Mouse (Mus musculus): ENCODE measurements around the gene Prr5l. TPM values are rescaled to one million over a fixed set of nuclear protein-coding genes. Genes with fewer than 3 reads are reported as not detected.

Prr5l gene
- polyA plus RNA-seq, 1 experiment from 2014 or later = 8.5 TPM

DNA sequence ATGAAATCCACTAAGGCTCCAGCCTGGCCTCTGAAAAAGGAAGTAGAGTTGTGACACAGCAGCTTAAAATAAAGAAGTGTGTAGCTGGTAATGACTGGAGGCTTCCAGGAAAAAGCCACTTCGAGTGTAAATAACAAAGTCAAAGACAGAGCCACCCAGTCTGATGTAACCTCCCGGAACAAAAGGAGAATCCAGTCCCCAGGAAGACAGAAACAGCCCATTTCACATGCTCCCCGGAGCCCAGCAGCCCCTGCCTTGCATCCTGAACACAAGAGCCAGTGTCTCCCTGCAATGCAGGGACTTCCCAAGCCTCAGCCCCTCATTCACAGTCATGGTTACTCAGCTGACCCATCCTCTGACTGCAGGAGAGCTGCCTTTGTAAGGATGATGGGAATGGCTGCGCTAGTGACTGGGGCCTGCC, 101.5 kb downstream of the Prr5l start:
- H3K9ac ChIP-seq (ENCODE audit: low read depth, low read length) = no peak overlapping the region
- no peak overlapping the region for H3K4me2 ChIP-seq
- 54% methylated on average over 4 of the region's 4 CpGs for WGBS
- no peaks in the 10 kb centered on the region for H3K9me3 ChIP-seq (ENCODE audit: control insufficient read depth, low read length)
- no peaks in the 10 kb centered on the region for H3K27me3 ChIP-seq (replicated peaks; ENCODE audit: control insufficient read depth, insufficient read depth, low read length)
- no peak for DNase-seq (ENCODE audit: low spot score)
- no peak overlapping the region for H3K4me3 ChIP-seq (ENCODE audit: low read depth, low read length)
- no peaks in the 10 kb centered on the region for H3K4me1 ChIP-seq (replicated peaks; ENCODE audit: control insufficient read depth, insufficient read depth, low read length)
- no peak overlapping the region for H3K27ac ChIP-seq (ENCODE audit: low read depth, low read length)
- H3K36me3 ChIP-seq (ENCODE audit: control insufficient read depth, insufficient read depth, low read length) = no peaks in the 10 kb centered on the region
- ATAC-seq (replicated peaks; ENCODE audit: low FRiP score) = no peak

DNA sequence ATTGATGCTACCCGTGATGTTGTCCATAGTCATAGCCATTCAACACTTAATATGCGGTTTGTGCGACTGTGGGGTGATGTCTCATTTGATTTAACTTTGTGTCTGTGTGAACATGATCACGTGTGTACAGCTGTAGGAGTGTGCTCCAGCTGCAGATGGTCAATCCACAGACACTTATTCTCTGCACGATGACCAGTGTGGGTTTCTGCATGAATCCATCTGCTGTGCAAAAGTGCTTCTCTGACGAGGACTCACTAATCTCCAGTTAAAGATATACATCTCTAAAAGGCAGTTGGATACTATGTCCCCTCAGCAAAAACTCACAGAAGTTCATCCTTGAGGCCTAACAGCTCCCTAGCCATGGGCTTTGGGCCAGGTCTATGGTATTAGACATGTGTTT, 104.7 kb downstream of the Prr5l start:
- Histone ChIP-seq H3K36me3 (ENCODE audit: control insufficient read depth, insufficient read depth, low read length) (no peaks in the 10 kb centered on the region), H3K9ac (ENCODE audit: low read depth, low read length) (no peak overlapping the region), H3K27me3 (replicated peaks; ENCODE audit: control insufficient read depth, insufficient read depth, low read length) (no peaks in the 10 kb centered on the region), H3K4me1 (replicated peaks; ENCODE audit: control insufficient read depth, insufficient read depth, low read length) (no peaks in the 10 kb centered on the region), H3K9me3 (ENCODE audit: control insufficient read depth, low read length) (no peaks in the 10 kb centered on the region), H3K4me2 (no peak overlapping the region), H3K27ac (ENCODE audit: low read depth, low read length) (no peak overlapping the region), H3K4me3 (ENCODE audit: low read depth, low read length) (no peak overlapping the region)
- ATAC-seq (replicated peaks; ENCODE audit: low FRiP score) (no peak), DNase-seq (ENCODE audit: low spot score) (no peak)
- WGBS = 78% methylated on average over 6 of the region's 6 CpGs

DNA sequence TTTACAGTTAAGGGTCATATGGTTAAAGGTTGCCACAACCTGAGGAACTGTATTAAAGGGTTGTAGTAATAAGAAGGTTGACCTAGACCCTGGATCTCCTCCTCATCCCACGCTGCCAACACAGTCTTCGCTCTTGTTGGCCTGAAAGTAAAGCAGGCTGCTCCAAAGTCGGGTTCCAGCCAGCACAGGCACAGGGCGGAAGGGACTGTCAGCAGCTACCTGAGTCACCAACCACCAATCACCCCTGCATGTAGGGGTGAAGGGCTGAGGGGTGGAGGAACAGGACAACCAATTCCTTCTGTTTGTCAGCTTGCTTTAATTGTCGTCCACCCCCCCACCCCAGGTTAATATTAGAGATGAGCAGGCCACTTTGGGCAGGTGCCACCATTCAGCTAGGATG, 119.3 kb downstream of the Prr5l start:
- H3K27ac ChIP-seq (ENCODE audit: low read depth, low read length) = 0 out of 2 replicates have a peak overlapping the region, but pooled peaks have one; percentile 13
- H3K4me1 ChIP-seq (replicated peaks; ENCODE audit: control insufficient read depth, insufficient read depth, low read length) = peaks cover 12% of the 10 kb centered on the region
- H3K9ac ChIP-seq (ENCODE audit: low read depth, low read length) = no peak overlapping the region
- H3K4me3 ChIP-seq (ENCODE audit: low read depth, low read length) = no peak overlapping the region
- ATAC-seq (replicated peaks; ENCODE audit: low FRiP score) (no peak), DNase-seq (ENCODE audit: low spot score) (no peak)
- no peak overlapping the region for H3K4me2 ChIP-seq
- H3K27me3 ChIP-seq (replicated peaks; ENCODE audit: control insufficient read depth, insufficient read depth, low read length) = no peaks in the 10 kb centered on the region
- H3K36me3 ChIP-seq (ENCODE audit: control insufficient read depth, insufficient read depth, low read length) = no peaks in the 10 kb centered on the region
- 82% methylated on average over 5 of the region's 5 CpGs for WGBS
- no peaks in the 10 kb centered on the region for H3K9me3 ChIP-seq (ENCODE audit: control insufficient read depth, low read length)

DNA sequence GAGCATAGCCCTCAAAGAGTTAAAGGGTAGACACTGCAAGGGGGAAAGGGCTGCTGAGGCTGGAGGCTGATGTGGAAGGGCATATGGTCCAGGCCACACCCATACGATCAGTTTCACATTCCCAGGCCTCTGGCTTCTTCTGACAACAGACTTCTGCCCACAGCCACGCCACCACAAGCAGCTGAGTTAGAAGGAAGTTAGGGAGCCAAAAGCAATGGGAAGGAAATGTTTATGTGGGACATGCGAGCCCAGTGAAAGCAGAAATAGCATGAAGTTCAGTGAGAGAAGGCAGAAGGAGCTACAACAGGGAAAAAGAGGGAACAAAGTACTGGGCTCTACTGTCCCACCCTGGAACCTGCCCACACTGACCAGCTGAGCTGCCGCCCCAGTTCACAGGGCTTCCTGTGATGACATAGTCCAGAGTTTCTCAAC, 119.9 kb downstream of the Prr5l start:
- H3K4me3 ChIP-seq (ENCODE audit: low read depth, low read length) = no peak overlapping the region
- H3K4me2 ChIP-seq = peak overlapping the region; percentile 20; the same call in 1 of the 2 replicates
- H3K27ac ChIP-seq (ENCODE audit: low read depth, low read length) = peak overlapping the region; percentile 32; the same call in 1 of the 2 replicates
- H3K9me3 ChIP-seq (ENCODE audit: control insufficient read depth, low read length) = no peaks in the 10 kb centered on the region
- no peaks in the 10 kb centered on the region for H3K27me3 ChIP-seq (replicated peaks; ENCODE audit: control insufficient read depth, insufficient read depth, low read length)
- WGBS = 32% methylated on average over 4 of the region's 4 CpGs
- peaks cover 12% of the 10 kb centered on the region for H3K4me1 ChIP-seq (replicated peaks; ENCODE audit: control insufficient read depth, insufficient read depth, low read length)
- ATAC-seq (replicated peaks; ENCODE audit: low FRiP score) = 0 out of 2 replicates have a peak, but pooled peaks have one; percentile 37
- H3K9ac ChIP-seq (ENCODE audit: low read depth, low read length) = no peak overlapping the region
- DNase-seq (ENCODE audit: low spot score) = no peak
- H3K36me3 ChIP-seq (ENCODE audit: control insufficient read depth, insufficient read depth, low read length) = no peaks in the 10 kb centered on the region

DNA sequence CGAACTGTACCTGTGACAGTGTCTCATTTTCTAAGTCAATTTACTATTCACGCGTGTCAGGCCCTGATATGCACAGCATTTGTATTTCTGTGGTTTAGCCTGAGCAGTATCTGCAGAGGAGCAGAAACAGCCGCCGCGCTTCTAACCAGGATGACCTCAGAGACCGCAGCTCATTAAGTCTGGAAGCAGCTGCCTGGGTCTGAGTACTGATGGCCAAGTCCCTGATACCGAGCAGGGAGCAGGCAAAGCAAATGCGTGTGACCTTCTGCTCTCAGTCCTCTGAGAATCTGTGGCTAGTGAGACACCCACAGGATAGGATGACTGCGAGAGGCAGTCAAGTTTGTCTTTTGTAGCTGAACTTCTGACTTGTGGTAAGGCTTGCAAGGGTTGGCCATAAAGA, 120.4 kb downstream of the Prr5l start:
- H3K36me3 ChIP-seq (ENCODE audit: control insufficient read depth, insufficient read depth, low read length) = no peaks in the 10 kb centered on the region
- H3K27ac ChIP-seq (ENCODE audit: low read depth, low read length) = peak overlapping the region; percentile 32; the same call in 1 of the 2 replicates
- no peak overlapping the region for H3K4me3 ChIP-seq (ENCODE audit: low read depth, low read length)
- WGBS = 29% methylated on average over 10 of the region's 10 CpGs
- H3K4me2 ChIP-seq = peak overlapping the region; percentile 20; the same call in 1 of the 2 replicates
- no peak overlapping the region for H3K9ac ChIP-seq (ENCODE audit: low read depth, low read length)
- H3K9me3 ChIP-seq (ENCODE audit: control insufficient read depth, low read length) = no peaks in the 10 kb centered on the region
- peaks cover 12% of the 10 kb centered on the region for H3K4me1 ChIP-seq (replicated peaks; ENCODE audit: control insufficient read depth, insufficient read depth, low read length)
- DNase-seq (ENCODE audit: low spot score) = peak; percentile 40
- H3K27me3 ChIP-seq (replicated peaks; ENCODE audit: control insufficient read depth, insufficient read depth, low read length) = no peaks in the 10 kb centered on the region
- peak; percentile 74 for ATAC-seq (replicated peaks; ENCODE audit: low FRiP score)

DNA sequence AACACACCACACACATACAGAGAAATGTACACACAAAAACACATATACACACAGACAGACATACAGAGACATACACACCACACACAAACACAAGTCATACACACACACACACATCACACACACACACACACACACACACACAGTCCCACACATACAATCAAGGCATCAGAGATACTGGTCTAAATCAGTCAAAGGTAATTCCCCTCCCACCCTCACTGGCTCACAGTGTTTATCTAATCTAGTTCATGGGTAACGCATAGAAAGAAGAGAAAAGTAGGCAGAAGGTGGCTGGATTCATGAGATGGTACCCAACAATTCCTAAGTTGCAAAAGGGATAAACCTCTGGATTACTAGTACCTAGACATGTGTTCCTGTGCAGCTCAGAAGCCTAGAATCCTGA, 120.9 kb downstream of the Prr5l start:
- H3K27ac ChIP-seq (ENCODE audit: low read depth, low read length) = no peak overlapping the region
- 25% methylated on average over 1 of the region's 1 CpGs for WGBS
- no peak for DNase-seq (ENCODE audit: low spot score)
- peaks cover 12% of the 10 kb centered on the region for H3K4me1 ChIP-seq (replicated peaks; ENCODE audit: control insufficient read depth, insufficient read depth, low read length)
- H3K9me3 ChIP-seq (ENCODE audit: control insufficient read depth, low read length) = no peaks in the 10 kb centered on the region
- no peaks in the 10 kb centered on the region for H3K27me3 ChIP-seq (replicated peaks; ENCODE audit: control insufficient read depth, insufficient read depth, low read length)
- H3K4me2 ChIP-seq = no peak overlapping the region
- no peak; the same call in 1 of the 2 replicates for ATAC-seq (replicated peaks; ENCODE audit: low FRiP score)
- H3K36me3 ChIP-seq (ENCODE audit: control insufficient read depth, insufficient read depth, low read length) = no peaks in the 10 kb centered on the region
- no peak overlapping the region for H3K4me3 ChIP-seq (ENCODE audit: low read depth, low read length)
- H3K9ac ChIP-seq (ENCODE audit: low read depth, low read length) = no peak overlapping the region

DNA sequence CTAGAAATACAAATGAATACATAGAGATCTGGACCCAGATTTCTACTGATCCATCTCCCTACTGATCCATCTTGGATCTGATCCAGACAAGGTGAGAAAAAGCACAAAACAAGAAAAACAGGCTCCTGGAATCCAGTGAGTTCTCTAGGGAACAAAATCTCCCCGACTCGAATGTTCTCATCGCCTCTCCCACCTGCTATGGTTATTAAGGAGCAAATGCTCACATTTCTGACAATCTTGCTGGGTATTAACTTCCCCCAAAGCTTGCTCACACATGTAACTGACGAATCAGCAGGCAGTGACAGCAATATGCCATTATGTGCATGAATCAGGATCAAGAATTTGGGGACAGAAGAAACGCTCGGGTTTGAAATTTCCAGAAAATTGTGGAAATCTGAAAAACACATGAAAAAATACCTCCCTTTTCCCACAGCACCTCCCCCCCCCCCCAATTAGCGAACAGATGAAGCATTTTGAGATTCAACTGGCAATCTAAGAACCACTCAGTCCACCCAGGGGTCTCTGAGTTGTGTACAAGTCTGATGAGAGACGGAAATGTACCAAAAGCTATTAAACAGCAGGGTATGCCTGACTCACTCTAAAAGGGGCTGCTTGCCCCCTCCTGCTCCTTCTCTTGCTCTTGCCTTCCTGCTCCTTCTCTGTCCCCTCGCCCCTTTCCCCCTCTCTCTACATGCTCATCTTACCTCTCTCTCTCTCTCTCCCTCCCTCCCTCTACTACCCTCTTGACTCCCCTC, 123.1 kb downstream of the Prr5l start:
- Histone ChIP-seq H3K9ac (ENCODE audit: low read depth, low read length) (no peak overlapping the region), H3K27ac (ENCODE audit: low read depth, low read length) (no peak overlapping the region), H3K4me3 (ENCODE audit: low read depth, low read length) (no peak overlapping the region), H3K4me1 (replicated peaks; ENCODE audit: control insufficient read depth, insufficient read depth, low read length) (peaks cover 12% of the 10 kb centered on the region), H3K9me3 (ENCODE audit: control insufficient read depth, low read length) (no peaks in the 10 kb centered on the region), H3K36me3 (ENCODE audit: control insufficient read depth, insufficient read depth, low read length) (no peaks in the 10 kb centered on the region), H3K27me3 (replicated peaks; ENCODE audit: control insufficient read depth, insufficient read depth, low read length) (no peaks in the 10 kb centered on the region), H3K4me2 (no peak overlapping the region)
- DNase-seq (ENCODE audit: low spot score) (no peak), ATAC-seq (replicated peaks; ENCODE audit: low FRiP score) (no peak)
- WGBS = 81% methylated on average over 9 of the region's 9 CpGs

DNA sequence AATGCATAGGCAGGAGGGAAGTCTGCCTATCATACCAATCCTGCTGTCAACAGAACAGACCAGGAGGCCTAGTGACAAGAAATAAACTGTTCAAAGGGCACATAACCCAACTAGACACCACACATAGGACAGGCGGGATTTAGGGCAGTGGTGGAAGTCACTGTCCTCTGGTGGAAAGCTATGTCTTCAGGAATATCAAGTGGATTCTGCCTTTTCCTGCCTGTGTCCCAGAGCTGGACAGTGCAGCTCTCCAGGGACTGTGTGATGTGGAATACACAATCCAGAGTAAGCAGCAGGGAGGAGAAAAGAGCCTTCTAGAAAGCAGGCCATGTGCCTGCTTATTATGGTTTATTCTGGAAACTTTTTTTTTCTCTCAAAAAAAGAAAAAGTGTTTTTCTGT, 125.0 kb downstream of the Prr5l start:
- Histone ChIP-seq H3K9ac (ENCODE audit: low read depth, low read length) (no peak overlapping the region), H3K27ac (ENCODE audit: low read depth, low read length) (no peak overlapping the region), H3K36me3 (ENCODE audit: control insufficient read depth, insufficient read depth, low read length) (no peaks in the 10 kb centered on the region), H3K4me1 (replicated peaks; ENCODE audit: control insufficient read depth, insufficient read depth, low read length) (peaks cover 12% of the 10 kb centered on the region), H3K27me3 (replicated peaks; ENCODE audit: control insufficient read depth, insufficient read depth, low read length) (no peaks in the 10 kb centered on the region), H3K9me3 (ENCODE audit: control insufficient read depth, low read length) (no peaks in the 10 kb centered on the region), H3K4me2 (no peak overlapping the region), H3K4me3 (ENCODE audit: low read depth, low read length) (no peak overlapping the region)
- 92% methylated on average over 1 of the region's 1 CpGs for WGBS
- no peak for ATAC-seq (replicated peaks; ENCODE audit: low FRiP score)
- no peak for DNase-seq (ENCODE audit: low spot score)
